Mouse (Mus musculus): Measurements from ENCODE around the gene Glrb. TPM values are rescaled to one million over a fixed set of nuclear protein-coding genes. Genes with fewer than 3 reads are reported as not detected.

Glrb gene
- polyA plus RNA-seq, 1 experiment from 2014 or later, result 3.0 TPM

DNA sequence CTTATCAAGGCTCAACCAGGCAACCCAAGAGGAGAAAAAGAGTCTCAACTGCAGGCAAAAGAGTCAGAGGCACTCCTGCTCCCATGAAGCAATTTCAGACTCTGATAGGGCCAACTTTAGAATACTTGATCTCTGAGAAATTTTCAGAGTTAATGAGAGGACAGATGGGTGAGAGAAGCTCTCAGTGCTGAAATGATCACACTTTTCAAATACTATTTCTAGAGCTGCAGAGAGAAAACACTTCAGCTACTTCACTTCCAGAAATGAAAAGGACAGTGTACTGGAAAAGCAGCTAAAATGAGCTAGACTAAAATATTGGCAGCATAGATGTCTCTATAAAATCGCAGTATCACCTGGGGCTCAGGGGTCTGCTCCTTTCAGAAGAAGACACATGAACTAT is 94.8 kb downstream of the Glrb start:
- 73% methylated on average over 1 of the region's 1 CpGs for WGBS
- no peaks in the 10 kb centered on the region for H3K27me3 ChIP-seq (ENCODE audit: control insufficient read depth, insufficient read depth, low read length)
- H3K4me1 ChIP-seq (ENCODE audit: control insufficient read depth in 2 of 2, insufficient read depth in 2 of 2, low read length in 2 of 2), result no peaks in the 10 kb centered on the region
- no peak overlapping the region for H3K4me3 ChIP-seq (ENCODE audit: control insufficient read depth in 1 of 2, insufficient read depth in 1 of 2, low read depth in 1 of 2, low read length in 2 of 2)
- no peaks in the 10 kb centered on the region for H3K9me3 ChIP-seq (ENCODE audit: control insufficient read depth, low read length)
- H3K27ac ChIP-seq (replicated peaks in 1 of 2; ENCODE audit: control insufficient read depth in 1 of 2, insufficient read depth in 1 of 2, low read depth in 2 of 2, low read length in 2 of 2), result no peak overlapping the region
- no peaks in the 10 kb centered on the region for H3K36me3 ChIP-seq (ENCODE audit: control insufficient read depth, insufficient read depth, low read length)
- no peak overlapping the region for H3K4me2 ChIP-seq (ENCODE audit: low read length)
- no peak for ATAC-seq (ENCODE audit: insufficient number of reproducible peaks, insufficient read depth, low FRiP score, low read depth)
- H3K9ac ChIP-seq (ENCODE audit: low read length), result no peak overlapping the region

DNA sequence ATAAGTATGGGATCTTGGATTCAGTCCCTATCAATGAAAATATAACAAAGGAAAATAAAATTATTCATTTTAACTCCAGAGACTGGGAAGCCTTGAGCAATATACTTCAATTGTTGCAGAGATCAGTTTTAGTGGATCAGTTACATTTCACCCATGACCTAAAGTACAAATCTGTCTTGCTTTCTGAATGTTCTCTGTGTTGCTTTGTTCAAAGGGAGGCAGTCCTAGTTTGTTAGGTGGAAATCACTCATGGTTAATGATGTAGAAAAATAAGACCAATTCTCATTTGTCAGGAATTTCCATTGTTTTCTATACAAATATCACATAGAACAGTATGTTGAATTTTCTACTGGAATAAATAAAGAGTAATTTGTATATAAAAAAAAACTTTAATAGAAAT is 99.7 kb downstream of the Glrb start:
- no peak overlapping the region for H3K4me2 ChIP-seq (ENCODE audit: low read length)
- no peaks in the 10 kb centered on the region for H3K4me1 ChIP-seq (ENCODE audit: control insufficient read depth in 2 of 2, insufficient read depth in 2 of 2, low read length in 2 of 2)
- H3K9me3 ChIP-seq (ENCODE audit: control insufficient read depth, low read length), result no peaks in the 10 kb centered on the region
- H3K36me3 ChIP-seq (ENCODE audit: control insufficient read depth, insufficient read depth, low read length), result no peaks in the 10 kb centered on the region
- H3K27ac ChIP-seq (replicated peaks in 1 of 2; ENCODE audit: control insufficient read depth in 1 of 2, insufficient read depth in 1 of 2, low read depth in 2 of 2, low read length in 2 of 2), result no peak overlapping the region
- H3K4me3 ChIP-seq (ENCODE audit: control insufficient read depth in 1 of 2, insufficient read depth in 1 of 2, low read depth in 1 of 2, low read length in 2 of 2), result no peak overlapping the region
- ATAC-seq (ENCODE audit: insufficient number of reproducible peaks, insufficient read depth, low FRiP score, low read depth), result no peak
- no peak overlapping the region for H3K9ac ChIP-seq (ENCODE audit: low read length)
- no peaks in the 10 kb centered on the region for H3K27me3 ChIP-seq (ENCODE audit: control insufficient read depth, insufficient read depth, low read length)

DNA sequence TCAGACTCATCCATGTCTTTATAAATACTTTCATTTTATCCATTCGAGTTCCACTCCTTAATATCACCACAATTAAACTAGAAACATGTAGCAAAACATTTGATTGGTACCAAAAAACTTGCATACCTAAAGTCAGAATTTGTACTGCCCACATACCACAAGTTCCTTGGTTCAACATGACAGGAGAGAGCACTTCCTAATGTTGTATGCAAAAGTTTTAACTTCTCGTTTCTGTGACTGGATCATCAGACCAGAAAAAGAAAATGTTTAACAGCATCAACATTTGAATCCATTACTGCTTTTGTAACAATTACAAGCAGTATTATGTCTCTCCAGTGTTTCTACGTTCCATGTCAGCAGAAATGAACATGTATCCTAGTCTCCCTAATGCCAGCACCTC is 101.2 kb downstream of the Glrb start:
- Histone ChIP-seq H3K4me2 (ENCODE audit: low read length) (no peak overlapping the region), H3K4me3 (ENCODE audit: control insufficient read depth in 1 of 2, insufficient read depth in 1 of 2, low read depth in 1 of 2, low read length in 2 of 2) (no peak overlapping the region), H3K4me1 (ENCODE audit: control insufficient read depth in 2 of 2, insufficient read depth in 2 of 2, low read length in 2 of 2) (no peaks in the 10 kb centered on the region), H3K27me3 (ENCODE audit: control insufficient read depth, insufficient read depth, low read length) (no peaks in the 10 kb centered on the region), H3K9ac (ENCODE audit: low read length) (no peak overlapping the region), H3K36me3 (ENCODE audit: control insufficient read depth, insufficient read depth, low read length) (no peaks in the 10 kb centered on the region), H3K9me3 (ENCODE audit: control insufficient read depth, low read length) (no peaks in the 10 kb centered on the region), H3K27ac (replicated peaks in 1 of 2; ENCODE audit: control insufficient read depth in 1 of 2, insufficient read depth in 1 of 2, low read depth in 2 of 2, low read length in 2 of 2) (no peak overlapping the region)
- ATAC-seq (ENCODE audit: insufficient number of reproducible peaks, insufficient read depth, low FRiP score, low read depth), result no peak
- WGBS, result 70% methylated on average over 3 of the region's 3 CpGs

DNA sequence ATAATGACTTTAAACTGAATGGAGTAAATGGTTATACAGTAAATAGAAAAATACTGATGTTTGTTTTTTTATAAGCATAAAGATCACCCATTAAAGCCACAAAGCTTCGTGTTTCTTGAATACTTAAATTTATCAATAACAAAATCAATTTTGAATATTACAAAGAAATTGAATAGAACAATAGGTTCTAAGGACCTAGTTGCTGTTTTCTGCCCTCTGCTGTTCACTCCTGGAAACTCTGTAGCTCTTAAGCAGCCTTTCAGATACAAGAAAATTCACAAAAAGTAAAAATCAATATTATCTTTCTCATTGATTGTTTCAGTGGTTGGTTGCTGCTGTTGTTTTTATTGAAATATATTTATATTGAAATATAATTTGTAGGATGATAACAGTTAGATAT is 108.1 kb downstream of the Glrb start:
- Histone ChIP-seq H3K27ac (replicated peaks in 1 of 2; ENCODE audit: control insufficient read depth in 1 of 2, insufficient read depth in 1 of 2, low read depth in 2 of 2, low read length in 2 of 2) (no peak overlapping the region), H3K9me3 (ENCODE audit: control insufficient read depth, low read length) (no peaks in the 10 kb centered on the region), H3K27me3 (ENCODE audit: control insufficient read depth, insufficient read depth, low read length) (peaks cover 28% of the 10 kb centered on the region), H3K4me1 (ENCODE audit: control insufficient read depth in 2 of 2, insufficient read depth in 2 of 2, low read length in 2 of 2) (peaks cover 7 to 13% of the 10 kb centered on the region in 2 experiments; a peak in 3 of 4 replicates), H3K36me3 (ENCODE audit: control insufficient read depth, insufficient read depth, low read length) (no peaks in the 10 kb centered on the region), H3K4me2 (ENCODE audit: low read length) (no peak overlapping the region), H3K9ac (ENCODE audit: low read length) (no peak overlapping the region), H3K4me3 (ENCODE audit: control insufficient read depth in 1 of 2, insufficient read depth in 1 of 2, low read depth in 1 of 2, low read length in 2 of 2) (no peak overlapping the region)
- no peak for ATAC-seq (ENCODE audit: insufficient number of reproducible peaks, insufficient read depth, low FRiP score, low read depth)
- 2% methylated on average over 1 of the region's 1 CpGs for WGBS

DNA sequence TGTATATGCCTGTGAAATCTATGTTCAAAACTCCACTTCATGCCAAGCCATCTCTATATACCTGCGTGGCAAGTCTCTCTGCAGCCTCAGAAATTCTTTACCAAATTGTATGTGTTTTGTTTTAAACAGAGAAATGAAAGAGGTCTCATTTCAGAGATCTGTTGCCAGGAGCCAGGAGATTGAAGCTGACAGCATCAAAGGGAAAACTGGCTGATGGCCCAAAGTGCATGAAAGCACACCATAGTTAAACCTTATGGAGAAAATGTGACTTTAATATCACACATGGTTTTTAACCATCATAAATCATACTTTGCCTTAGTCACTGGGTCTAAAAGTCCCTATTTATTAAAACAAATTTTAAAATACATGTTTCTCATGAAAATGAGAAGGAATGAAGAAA is 109.6 kb downstream of the Glrb start:
- no peak overlapping the region for H3K4me3 ChIP-seq (ENCODE audit: control insufficient read depth in 1 of 2, insufficient read depth in 1 of 2, low read depth in 1 of 2, low read length in 2 of 2)
- WGBS, result 55% methylated on average over 1 of the region's 1 CpGs
- no peak overlapping the region for H3K9ac ChIP-seq (ENCODE audit: low read length)
- no peak for ATAC-seq (ENCODE audit: insufficient number of reproducible peaks, insufficient read depth, low FRiP score, low read depth)
- peaks cover 32% of the 10 kb centered on the region for H3K27me3 ChIP-seq (ENCODE audit: control insufficient read depth, insufficient read depth, low read length)
- H3K36me3 ChIP-seq (ENCODE audit: control insufficient read depth, insufficient read depth, low read length), result no peaks in the 10 kb centered on the region
- no peak overlapping the region for H3K4me2 ChIP-seq (ENCODE audit: low read length)
- H3K27ac ChIP-seq (replicated peaks in 1 of 2; ENCODE audit: control insufficient read depth in 1 of 2, insufficient read depth in 1 of 2, low read depth in 2 of 2, low read length in 2 of 2), result no peak overlapping the region
- H3K9me3 ChIP-seq (ENCODE audit: control insufficient read depth, low read length), result no peaks in the 10 kb centered on the region
- H3K4me1 ChIP-seq (ENCODE audit: control insufficient read depth in 2 of 2, insufficient read depth in 2 of 2, low read length in 2 of 2), result peaks cover 7 to 17% of the 10 kb centered on the region in 2 experiments; a peak in 3 of 4 replicates

DNA sequence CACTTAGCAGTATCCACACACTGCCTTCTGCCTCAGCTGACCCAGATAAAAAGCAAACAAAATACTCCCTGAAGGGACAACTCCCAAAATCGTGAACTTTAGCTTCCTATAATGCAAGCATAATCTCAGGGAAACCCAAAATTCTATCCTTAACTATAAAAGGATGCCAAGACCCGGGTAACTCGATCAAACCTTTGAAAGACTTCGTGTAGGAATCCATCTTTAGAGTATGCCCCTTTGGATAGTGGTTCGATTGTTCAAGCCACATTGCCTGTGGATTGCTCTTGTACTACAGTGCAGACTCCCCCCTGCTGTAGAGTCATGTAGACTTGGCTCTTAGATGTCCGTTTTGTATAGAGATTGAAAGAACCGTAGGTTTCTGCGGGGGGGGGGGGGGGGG is 110.2 kb downstream of the Glrb start:
- H3K27me3 ChIP-seq (ENCODE audit: control insufficient read depth, insufficient read depth, low read length), result peaks cover 35% of the 10 kb centered on the region
- no peak overlapping the region for H3K27ac ChIP-seq (replicated peaks in 1 of 2; ENCODE audit: control insufficient read depth in 1 of 2, insufficient read depth in 1 of 2, low read depth in 2 of 2, low read length in 2 of 2)
- H3K9me3 ChIP-seq (ENCODE audit: control insufficient read depth, low read length), result no peaks in the 10 kb centered on the region
- H3K4me3 ChIP-seq (ENCODE audit: control insufficient read depth in 1 of 2, insufficient read depth in 1 of 2, low read depth in 1 of 2, low read length in 2 of 2), result no peak overlapping the region
- no peak overlapping the region for H3K4me2 ChIP-seq (ENCODE audit: low read length)
- no peaks in the 10 kb centered on the region for H3K36me3 ChIP-seq (ENCODE audit: control insufficient read depth, insufficient read depth, low read length)
- H3K4me1 ChIP-seq (ENCODE audit: control insufficient read depth in 2 of 2, insufficient read depth in 2 of 2, low read length in 2 of 2), result peaks cover 7 to 17% of the 10 kb centered on the region in 2 experiments; a peak in 3 of 4 replicates
- ATAC-seq (ENCODE audit: insufficient number of reproducible peaks, insufficient read depth, low FRiP score, low read depth), result no peak
- 54% methylated on average over 8 of the region's 8 CpGs for WGBS
- H3K9ac ChIP-seq (ENCODE audit: low read length), result no peak overlapping the region

DNA sequence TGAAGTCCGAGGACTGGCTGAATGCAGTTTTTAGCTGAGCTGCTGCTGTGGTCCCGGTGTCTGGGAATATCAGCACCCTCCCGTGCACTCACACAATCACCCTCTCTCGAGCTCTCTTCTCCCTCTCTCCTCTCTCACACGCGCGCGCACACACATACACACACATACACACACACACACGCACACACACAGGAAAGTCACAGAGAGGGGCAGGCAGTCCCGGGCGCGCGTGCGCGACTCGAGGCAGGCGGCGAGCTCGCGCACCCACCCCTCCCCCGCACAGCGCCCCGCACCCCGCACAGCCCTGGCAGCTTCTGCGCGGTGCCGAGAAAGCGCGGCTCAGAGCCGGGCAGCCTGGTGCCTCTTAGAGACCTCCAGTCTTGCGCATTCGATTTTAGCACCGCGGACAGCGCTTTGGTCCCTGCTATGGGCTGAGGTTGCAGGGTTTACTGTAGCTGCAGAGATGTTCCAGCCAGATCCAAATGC is 110.8 kb downstream of the Glrb start, which contains the start of gene Gria2:
Gria2 (minus strand) TSS at position 240 of the 486 bp plus-strand sequence.
- no peaks in the 10 kb centered on the region for H3K9me3 ChIP-seq (ENCODE audit: control insufficient read depth, low read length)
- peak within 1 kb of the TSS; percentile 27 to 37 for H3K4me3 ChIP-seq (ENCODE audit: control insufficient read depth in 1 of 2, insufficient read depth in 1 of 2, low read depth in 1 of 2, low read length in 2 of 2)
- H3K36me3 ChIP-seq (ENCODE audit: control insufficient read depth, insufficient read depth, low read length), result no peaks in the 10 kb centered on the region
- peak within 1 kb of the TSS; percentile 76 for H3K4me2 ChIP-seq (ENCODE audit: low read length)
- peaks cover 39% of the 10 kb centered on the region for H3K27me3 ChIP-seq (ENCODE audit: control insufficient read depth, insufficient read depth, low read length)
- peaks cover 7 to 17% of the 10 kb centered on the region in 2 experiments; a peak in 3 of 4 replicates for H3K4me1 ChIP-seq (ENCODE audit: control insufficient read depth in 2 of 2, insufficient read depth in 2 of 2, low read length in 2 of 2)
- H3K27ac ChIP-seq (replicated peaks in 1 of 2; ENCODE audit: control insufficient read depth in 1 of 2, insufficient read depth in 1 of 2, low read depth in 2 of 2, low read length in 2 of 2), result no peak within 1 kb of the TSS
- under 1% methylated on average over 35 of the region's 35 CpGs for WGBS
- no peak within 1 kb of the TSS for H3K9ac ChIP-seq (ENCODE audit: low read length)
- peak; percentile 83; the same call in 1 of the 2 replicates for ATAC-seq (ENCODE audit: insufficient number of reproducible peaks, insufficient read depth, low FRiP score, low read depth)

DNA sequence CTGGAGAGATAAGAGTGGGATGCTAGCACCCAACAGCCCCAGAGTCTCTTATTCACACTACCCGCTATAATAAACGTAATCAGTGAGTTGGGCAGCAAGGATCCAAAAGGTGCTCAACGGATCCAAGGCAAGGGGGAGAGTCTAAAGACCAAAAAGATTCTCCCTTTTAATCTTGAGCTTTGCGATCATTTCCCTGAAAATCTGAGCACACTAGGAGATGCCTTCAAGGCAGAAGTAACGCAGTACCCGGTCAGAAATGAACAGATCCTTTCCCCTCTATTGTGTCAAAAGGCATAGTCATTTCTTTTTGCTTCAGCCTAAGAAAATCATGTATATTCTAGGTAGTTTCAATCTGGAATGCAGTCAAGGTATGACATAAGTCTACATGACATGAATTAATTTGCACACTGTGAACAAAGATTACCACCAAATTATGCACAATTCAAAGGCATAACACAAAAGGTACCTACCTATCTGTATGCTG is 111.6 kb downstream of the Glrb start:
- Histone ChIP-seq H3K27me3 (ENCODE audit: control insufficient read depth, insufficient read depth, low read length) (peaks cover 39% of the 10 kb centered on the region), H3K27ac (replicated peaks in 1 of 2; ENCODE audit: control insufficient read depth in 1 of 2, insufficient read depth in 1 of 2, low read depth in 2 of 2, low read length in 2 of 2) (no peak overlapping the region), H3K9ac (ENCODE audit: low read length) (no peak overlapping the region), H3K4me3 (ENCODE audit: control insufficient read depth in 1 of 2, insufficient read depth in 1 of 2, low read depth in 1 of 2, low read length in 2 of 2) (no peak overlapping the region), H3K4me1 (ENCODE audit: control insufficient read depth in 2 of 2, insufficient read depth in 2 of 2, low read length in 2 of 2) (peaks cover 7 to 17% of the 10 kb centered on the region in 2 experiments; a peak in 3 of 4 replicates), H3K36me3 (ENCODE audit: control insufficient read depth, insufficient read depth, low read length) (no peaks in the 10 kb centered on the region), H3K4me2 (ENCODE audit: low read length) (no peak overlapping the region), H3K9me3 (ENCODE audit: control insufficient read depth, low read length) (no peaks in the 10 kb centered on the region)
- no peak for ATAC-seq (ENCODE audit: insufficient number of reproducible peaks, insufficient read depth, low FRiP score, low read depth)
- 25% methylated on average over 6 of the region's 6 CpGs for WGBS

All from heart, embryonic 14.5 days (tissue).